Mouse (Mus musculus): ENCODE measurements around the gene Emd. TPM values are rescaled to one million over a fixed set of nuclear protein-coding genes. Genes with fewer than 3 reads are reported as not detected.
"Not testable (repeated sequence)": the region's sequence is repeated elsewhere in the genome, so short reads cannot be mapped to it uniquely, and the experiment has no call there.

Emd gene
- polyA plus RNA-seq (2016; fragmentation: Nextera tagmentation; extraction: Ambion mirVana), result 15.4 and 18.9 TPM in 2 replicates

GRCm38 (mm10) chrX:74254153-74254887 is at the start of gene Emd:
Gene Emd (plus strand): TSS chrX:74254687.
- H3K4me1 ChIP-seq, result peaks cover 5% of the 10 kb centered on the region
- H3K36me3 ChIP-seq, result no peaks in the 10 kb centered on the region; the same call in 1 of the 2 replicates
- peak within 1 kb of the TSS; percentile 65 for H3K4me2 ChIP-seq (replicated peaks)
- no peaks in the 10 kb centered on the region for H3K9me3 ChIP-seq
- H3K27ac ChIP-seq (replicated peaks), result peak within 1 kb of the TSS; percentile 88
- peak within 1 kb of the TSS; percentile 75 for H3K9ac ChIP-seq (replicated peaks)
- ATAC-seq (ENCODE audit: low FRiP score, low read depth), result peak; percentile 97
- H3K27me3 ChIP-seq, result no peaks in the 10 kb centered on the region
- peak within 1 kb of the TSS; percentile 53 for H3K4me3 ChIP-seq
- WGBS, result 32% methylated on average over 39 of the region's 39 CpGs

- 90% methylated on average over 4 of the region's 4 CpGs for whole genome bisulfite sequencing
- Histone ChIP-seq H3K9me3 (no peaks in the 10 kb centered on the region), H3K27me3 (no peaks in the 10 kb centered on the region), H3K36me3 (peaks cover 9% of the 10 kb centered on the region; the same call in 1 of the 2 replicates), H3K4me3 (no peak overlapping the region), H3K9ac (replicated peaks) (no peak overlapping the region), H3K27ac (replicated peaks) (no peak overlapping the region), H3K4me2 (replicated peaks) (no peak overlapping the region), H3K4me1 (no peaks in the 10 kb centered on the region)
- ATAC-seq (ENCODE audit: low FRiP score, low read depth), result no peak
These were observed 36.0 kb upstream of the Emd start for GRCm38 (mm10) chrX:74218496-74218895.

- Histone ChIP-seq H3K9ac (replicated peaks) (no peak overlapping the region), H3K4me2 (replicated peaks) (no peak overlapping the region), H3K27ac (replicated peaks) (no peak overlapping the region), H3K4me1 (no peaks in the 10 kb centered on the region), H3K36me3 (peaks cover 17% of the 10 kb centered on the region), H3K9me3 (no peaks in the 10 kb centered on the region), H3K27me3 (no peaks in the 10 kb centered on the region), H3K4me3 (no peak overlapping the region)
- no peak for ATAC-seq (ENCODE audit: low FRiP score, low read depth)
- 63% methylated on average over 13 of the region's 13 CpGs for WGBS
These were observed 35.0 kb upstream of the Emd start for GRCm38 (mm10) chrX:74219449-74219848.

- not testable (repeated sequence) for H3K4me2 ChIP-seq (replicated peaks)
- 53% methylated on average over 1 of the region's 1 CpGs for WGBS
These were observed 34.4 kb upstream of the Emd start for GRCm38 (mm10) chrX:74220099-74220498.

GRCm38 (mm10) chrX:74230038-74230437 is 24.4 kb upstream of the Emd start:
- ATAC-seq (ENCODE audit: low FRiP score, low read depth), result no peak
- H3K9ac ChIP-seq (replicated peaks), result no peak overlapping the region
- no peaks in the 10 kb centered on the region for H3K27me3 ChIP-seq
- H3K4me2 ChIP-seq (replicated peaks), result no peak overlapping the region
- no peaks in the 10 kb centered on the region for H3K4me1 ChIP-seq
- no peak overlapping the region for H3K4me3 ChIP-seq
- no peak overlapping the region for H3K27ac ChIP-seq (replicated peaks)
- H3K36me3 ChIP-seq, result peaks cover 100% of the 10 kb centered on the region
- 72% methylated on average over 1 of the region's 1 CpGs for WGBS
- no peaks in the 10 kb centered on the region for H3K9me3 ChIP-seq

More at GRCm38 (mm10) chrX:74220099-74220498, 34.4 kb upstream of the Emd start:
- H3K27me3 ChIP-seq; H3K4me3 ChIP-seq; H3K27ac ChIP-seq (replicated peaks); H3K4me1 ChIP-seq; H3K9me3 ChIP-seq; H3K9ac ChIP-seq (replicated peaks); ATAC-seq (ENCODE audit: low FRiP score, low read depth): not testable (repeated sequence)
- peaks cover 24% of the 10 kb centered on the region for H3K36me3 ChIP-seq

- no peaks in the 10 kb centered on the region for H3K27me3 ChIP-seq
- H3K4me2 ChIP-seq (replicated peaks), result no peak overlapping the region
- WGBS, result 96% methylated on average over 5 of the region's 5 CpGs
- no peak overlapping the region for H3K27ac ChIP-seq (replicated peaks)
- ATAC-seq (ENCODE audit: low FRiP score, low read depth), result no peak
- H3K36me3 ChIP-seq, result peaks cover 95% of the 10 kb centered on the region
- H3K9me3 ChIP-seq, result no peaks in the 10 kb centered on the region
- no peaks in the 10 kb centered on the region for H3K4me1 ChIP-seq
- no peak overlapping the region for H3K9ac ChIP-seq (replicated peaks)
- no peak overlapping the region for H3K4me3 ChIP-seq
These were observed 21.3 kb upstream of the Emd start for GRCm38 (mm10) chrX:74233196-74233595.

- Histone ChIP-seq H3K4me1 (peaks cover 4% of the 10 kb centered on the region; the same call in 1 of the 2 replicates), H3K27me3 (no peaks in the 10 kb centered on the region), H3K4me2 (replicated peaks) (no peak overlapping the region), H3K27ac (replicated peaks) (no peak overlapping the region), H3K9ac (replicated peaks) (no peak overlapping the region), H3K36me3 (peaks cover 74% of the 10 kb centered on the region), H3K4me3 (no peak overlapping the region), H3K9me3 (no peaks in the 10 kb centered on the region)
- 94% methylated on average over 4 of the region's 4 CpGs for WGBS
- ATAC-seq (ENCODE audit: low FRiP score, low read depth), result no peak
These were observed 14.2 kb upstream of the Emd start for GRCm38 (mm10) chrX:74240332-74240731.

- WGBS, result 78% methylated on average over 2 of the region's 2 CpGs
- ATAC-seq (ENCODE audit: low FRiP score, low read depth), result no peak
- peaks cover 4% of the 10 kb centered on the region; the same call in 1 of the 2 replicates for H3K4me1 ChIP-seq
- H3K36me3 ChIP-seq, result peaks cover 49% of the 10 kb centered on the region
- H3K27me3 ChIP-seq, result no peaks in the 10 kb centered on the region
- H3K9ac ChIP-seq (replicated peaks), result no peak overlapping the region
- H3K27ac ChIP-seq (replicated peaks), result no peak overlapping the region
- H3K4me3 ChIP-seq, result peak overlapping the region; percentile 61
- H3K9me3 ChIP-seq, result no peaks in the 10 kb centered on the region
- H3K4me2 ChIP-seq (replicated peaks), result peak overlapping the region; percentile 65
These were observed 11.1 kb upstream of the Emd start for GRCm38 (mm10) chrX:74243396-74243795.

- Histone ChIP-seq H3K4me3 (peak overlapping the region; percentile 61), H3K27me3 (no peaks in the 10 kb centered on the region), H3K36me3 (peaks cover 45% of the 10 kb centered on the region), H3K4me1 (peaks cover 4% of the 10 kb centered on the region; the same call in 1 of the 2 replicates), H3K27ac (replicated peaks) (peak overlapping the region; percentile 91; the same call in 1 of the 2 replicates), H3K9ac (replicated peaks) (peak overlapping the region; percentile 77), H3K4me2 (replicated peaks) (peak overlapping the region; percentile 65), H3K9me3 (no peaks in the 10 kb centered on the region)
- 68% methylated on average over 3 of the region's 3 CpGs for WGBS
- no peak for ATAC-seq (ENCODE audit: low FRiP score, low read depth)
These were observed 10.7 kb upstream of the Emd start for GRCm38 (mm10) chrX:74243807-74244206.

GRCm38 (mm10) chrX:74244614-74245083 is 9.8 kb upstream of the Emd start:
- ATAC-seq (ENCODE audit: low FRiP score, low read depth), result peak; percentile 32
- H3K4me3 ChIP-seq, result peak overlapping the region; percentile 61
- H3K36me3 ChIP-seq, result peaks cover 36% of the 10 kb centered on the region
- no peaks in the 10 kb centered on the region for H3K27me3 ChIP-seq
- H3K9me3 ChIP-seq, result no peaks in the 10 kb centered on the region
- peaks cover 4% of the 10 kb centered on the region; the same call in 1 of the 2 replicates for H3K4me1 ChIP-seq
- peak overlapping the region; percentile 65 for H3K4me2 ChIP-seq (replicated peaks)
- 28% methylated on average over 3 of the region's 3 CpGs for WGBS
- peak overlapping the region; percentile 77 for H3K9ac ChIP-seq (replicated peaks)
- peak overlapping the region; percentile 91 for H3K27ac ChIP-seq (replicated peaks)

- peak overlapping the region; percentile 91 for H3K27ac ChIP-seq (replicated peaks)
- 37% methylated on average over 1 of the region's 1 CpGs for WGBS
- H3K4me1 ChIP-seq, result peaks cover 4% of the 10 kb centered on the region; the same call in 1 of the 2 replicates
These were observed 9.4 kb upstream of the Emd start for GRCm38 (mm10) chrX:74245107-74245506.

GRCm38 (mm10) chrX:74245687-74246086 is 8.8 kb upstream of the Emd start:
- Histone ChIP-seq H3K9ac (replicated peaks) (peak overlapping the region; percentile 77), H3K4me2 (replicated peaks) (peak overlapping the region; percentile 65), H3K4me3 (peak overlapping the region; percentile 61), H3K36me3 (peaks cover 26% of the 10 kb centered on the region), H3K27me3 (no peaks in the 10 kb centered on the region), H3K4me1 (peaks cover 4% of the 10 kb centered on the region; the same call in 1 of the 2 replicates), H3K9me3 (no peaks in the 10 kb centered on the region), H3K27ac (replicated peaks) (peak overlapping the region; percentile 91)
- WGBS, result 22% methylated on average over 21 of the region's 21 CpGs
- peak; percentile 59 for ATAC-seq (ENCODE audit: low FRiP score, low read depth)

More at GRCm38 (mm10) chrX:74245107-74245506, 9.4 kb upstream of the Emd start:
- peak overlapping the region; percentile 65 for H3K4me2 ChIP-seq (replicated peaks)
- H3K9me3 ChIP-seq, result no peaks in the 10 kb centered on the region
- H3K36me3 ChIP-seq, result peaks cover 32% of the 10 kb centered on the region
- H3K27me3 ChIP-seq, result no peaks in the 10 kb centered on the region
- H3K4me3 ChIP-seq, result peak overlapping the region; percentile 61
- H3K9ac ChIP-seq (replicated peaks), result peak overlapping the region; percentile 77
- no peak for ATAC-seq (ENCODE audit: low FRiP score, low read depth)
